Mouse (Mus musculus): ENCODE measurements around the gene Tbc1d20. TPM values are rescaled to one million over a fixed set of nuclear protein-coding genes. Genes with fewer than 3 reads are reported as not detected.

The Tbc1d20 gene
- polyA plus RNA-seq, 1 experiment from 2014 or later, result 38.8 TPM

DNA sequence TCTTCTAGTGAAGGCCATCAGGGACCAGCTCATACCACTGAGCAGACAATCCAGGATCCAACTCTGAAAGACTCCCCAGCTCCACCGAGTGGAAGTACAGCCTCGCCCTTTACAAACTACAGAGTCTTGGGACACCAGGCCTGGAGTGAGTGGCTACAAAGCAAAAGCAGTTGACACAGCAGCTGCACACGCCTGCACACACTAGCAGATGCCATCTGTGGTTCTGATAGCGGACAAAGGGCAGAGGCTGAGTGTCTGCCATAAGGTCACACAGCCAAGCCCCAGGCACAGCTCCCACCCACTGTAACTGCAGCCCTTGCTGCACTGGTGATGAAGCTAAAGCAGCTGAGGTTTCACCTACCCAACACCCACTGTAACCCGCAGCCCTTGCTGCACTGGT, 27.9 kb downstream of the Tbc1d20 start:
- no peak for ATAC-seq
- no peak for DNase-seq (ENCODE audit: low spot score)
- Histone ChIP-seq H3K27ac (ENCODE audit: low read length) (no peak overlapping the region), H3K9me3 (ENCODE audit: low read length) (no peaks in the 10 kb centered on the region), H3K4me3 (ENCODE audit: low read depth, low read length) (no peak overlapping the region), H3K36me3 (ENCODE audit: insufficient read depth, low read length) (peaks cover 47% of the 10 kb centered on the region), H3K9ac (replicated peaks; ENCODE audit: low read depth) (no peak overlapping the region), H3K4me1 (ENCODE audit: insufficient read depth, low read depth, low read length) (no peaks in the 10 kb centered on the region), H3K27me3 (replicated peaks; ENCODE audit: insufficient read depth, low read length) (no peaks in the 10 kb centered on the region), H3K4me2 (replicated peaks; ENCODE audit: low read depth, low read length) (no peak overlapping the region)
- WGBS, result 91% methylated on average over 5 of the region's 5 CpGs
- TF ChIP-seq EP300 (IDR thresholded peaks at IDR 0.05), result no peak
- no peak for TF ChIP-seq CTCF (IDR thresholded peaks at IDR 0.05)

DNA sequence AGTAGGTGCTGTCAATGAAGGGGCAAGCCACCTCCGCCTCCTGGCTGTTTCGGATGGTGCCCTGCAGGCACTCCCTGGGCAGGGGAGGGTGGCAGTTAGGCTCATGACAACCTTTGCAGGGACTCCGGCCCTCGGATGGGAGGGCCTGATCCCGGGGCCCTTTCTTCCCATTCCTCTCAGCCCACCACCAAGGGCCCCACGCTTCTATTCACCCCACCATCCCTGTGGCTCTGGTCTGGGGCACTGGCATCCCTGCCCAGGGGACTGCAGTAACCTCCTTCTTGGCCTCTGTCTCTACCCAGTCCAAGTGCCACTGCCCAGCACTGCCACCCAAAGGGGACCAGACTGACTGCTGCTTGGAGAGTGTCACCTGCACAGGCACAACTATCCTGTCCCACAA, 28.6 kb downstream of the Tbc1d20 start:
- no peak for DNase-seq (ENCODE audit: low spot score)
- H3K4me1 ChIP-seq (ENCODE audit: insufficient read depth, low read depth, low read length), result no peaks in the 10 kb centered on the region
- H3K9ac ChIP-seq (replicated peaks; ENCODE audit: low read depth), result no peak overlapping the region
- no peak overlapping the region for H3K4me2 ChIP-seq (replicated peaks; ENCODE audit: low read depth, low read length)
- H3K4me3 ChIP-seq (ENCODE audit: low read depth, low read length), result no peak overlapping the region
- H3K27me3 ChIP-seq (replicated peaks; ENCODE audit: insufficient read depth, low read length), result no peaks in the 10 kb centered on the region
- peaks cover 46% of the 10 kb centered on the region for H3K36me3 ChIP-seq (ENCODE audit: insufficient read depth, low read length)
- H3K9me3 ChIP-seq (ENCODE audit: low read length), result no peaks in the 10 kb centered on the region
- no peak overlapping the region for H3K27ac ChIP-seq (ENCODE audit: low read length)
- no peak for TF ChIP-seq EP300 (IDR thresholded peaks at IDR 0.05)
- no peak for TF ChIP-seq CTCF (IDR thresholded peaks at IDR 0.05)
- 98% methylated on average over 6 of the region's 6 CpGs for WGBS
- ATAC-seq, result no peak

DNA sequence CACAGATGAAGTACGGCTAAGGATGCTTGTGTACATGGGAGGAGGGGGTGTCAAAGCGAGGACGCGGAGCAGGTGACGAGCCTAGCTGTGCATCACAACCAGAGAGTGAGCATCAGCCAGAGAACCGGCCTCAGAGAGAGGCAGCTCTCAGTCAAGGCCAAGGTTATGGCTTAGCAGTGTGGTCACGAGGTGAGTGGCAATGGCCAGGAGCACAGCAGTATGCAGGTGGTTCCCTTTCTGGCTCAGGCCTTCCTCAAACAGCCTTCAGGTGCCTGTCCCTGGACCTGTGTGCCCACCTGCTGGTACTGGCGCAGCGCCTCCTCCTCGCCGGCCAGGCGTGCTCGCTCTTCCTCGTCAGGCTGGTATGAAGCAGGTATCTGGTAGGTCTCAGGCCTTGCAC, 30.3 kb downstream of the Tbc1d20 start:
- Histone ChIP-seq H3K4me3 (ENCODE audit: low read depth, low read length) (no peak overlapping the region), H3K4me1 (ENCODE audit: insufficient read depth, low read depth, low read length) (no peaks in the 10 kb centered on the region), H3K9ac (replicated peaks; ENCODE audit: low read depth) (no peak overlapping the region), H3K27me3 (replicated peaks; ENCODE audit: insufficient read depth, low read length) (no peaks in the 10 kb centered on the region), H3K9me3 (ENCODE audit: low read length) (no peaks in the 10 kb centered on the region), H3K4me2 (replicated peaks; ENCODE audit: low read depth, low read length) (no peak overlapping the region), H3K36me3 (ENCODE audit: insufficient read depth, low read length) (peaks cover 37% of the 10 kb centered on the region), H3K27ac (ENCODE audit: low read length) (no peak overlapping the region)
- WGBS, result 95% methylated on average over 14 of the region's 14 CpGs
- no peak for TF ChIP-seq CTCF (IDR thresholded peaks at IDR 0.05)
- TF ChIP-seq EP300 (IDR thresholded peaks at IDR 0.05), result no peak
- no peak for ATAC-seq
- DNase-seq (ENCODE audit: low spot score), result no peak

DNA sequence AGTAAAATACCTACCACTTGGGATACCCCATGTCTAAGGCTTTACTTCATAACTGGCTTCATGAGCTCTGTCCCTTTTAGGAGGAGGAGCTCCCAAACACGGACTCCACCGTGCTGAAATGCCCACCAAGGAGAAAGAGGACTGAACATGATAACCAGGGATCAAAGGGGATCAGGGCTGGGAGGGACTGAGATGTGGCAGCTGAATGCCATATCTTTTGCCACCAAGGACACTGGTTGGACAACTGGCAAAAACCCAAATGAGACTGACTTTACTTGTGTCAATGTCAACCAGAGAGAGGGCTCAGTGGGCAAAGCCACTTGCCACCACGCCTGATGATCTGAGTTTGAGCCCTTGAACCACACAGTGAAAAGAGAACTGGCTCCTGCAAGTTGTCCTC, 31.2 kb downstream of the Tbc1d20 start:
- H3K4me1 ChIP-seq (ENCODE audit: insufficient read depth, low read depth, low read length), result no peaks in the 10 kb centered on the region
- ATAC-seq (no peak), DNase-seq (ENCODE audit: low spot score) (no peak)
- TF ChIP-seq EP300 (IDR thresholded peaks at IDR 0.05), result no peak
- TF ChIP-seq CTCF (IDR thresholded peaks at IDR 0.05), result no peak
- no peaks in the 10 kb centered on the region for H3K27me3 ChIP-seq (replicated peaks; ENCODE audit: insufficient read depth, low read length)
- H3K27ac ChIP-seq (ENCODE audit: low read length), result no peak overlapping the region
- H3K4me3 ChIP-seq (ENCODE audit: low read depth, low read length), result no peak overlapping the region
- H3K9ac ChIP-seq (replicated peaks; ENCODE audit: low read depth), result no peak overlapping the region
- no peaks in the 10 kb centered on the region for H3K9me3 ChIP-seq (ENCODE audit: low read length)
- H3K36me3 ChIP-seq (ENCODE audit: insufficient read depth, low read length), result peaks cover 34% of the 10 kb centered on the region
- no peak overlapping the region for H3K4me2 ChIP-seq (replicated peaks; ENCODE audit: low read depth, low read length)
- WGBS, result 81% methylated on average over 3 of the region's 3 CpGs

DNA sequence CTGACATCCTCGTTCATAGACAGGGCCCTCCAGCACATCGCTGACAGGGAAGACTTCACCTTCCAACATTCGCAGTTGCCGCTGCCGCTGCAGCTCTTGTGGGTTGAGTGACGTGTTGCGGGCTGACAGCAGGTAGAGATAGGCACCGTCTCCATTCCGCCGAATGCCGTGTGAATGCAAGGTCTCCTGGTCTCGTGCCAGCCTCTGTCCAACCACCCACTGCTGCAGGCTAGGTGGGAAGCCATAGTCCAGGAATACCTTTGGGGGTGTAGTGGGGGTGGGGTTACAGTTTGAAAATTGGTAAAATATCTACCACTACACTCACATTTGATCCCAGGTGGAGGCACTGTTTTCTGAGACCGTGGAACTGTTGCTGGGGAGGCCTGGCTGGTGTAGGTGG, 32.5 kb downstream of the Tbc1d20 start:
- no peak overlapping the region for H3K9ac ChIP-seq (replicated peaks; ENCODE audit: low read depth)
- H3K36me3 ChIP-seq (ENCODE audit: insufficient read depth, low read length), result peaks cover 31% of the 10 kb centered on the region
- 92% methylated on average over 13 of the region's 13 CpGs for WGBS
- TF ChIP-seq EP300 (IDR thresholded peaks at IDR 0.05), result no peak
- TF ChIP-seq CTCF (IDR thresholded peaks at IDR 0.05), result no peak
- DNase-seq (ENCODE audit: low spot score) (no peak), ATAC-seq (no peak)
- no peaks in the 10 kb centered on the region for H3K9me3 ChIP-seq (ENCODE audit: low read length)
- peaks cover 7% of the 10 kb centered on the region; the same call in 1 of the 2 replicates for H3K4me1 ChIP-seq (ENCODE audit: insufficient read depth, low read depth, low read length)
- H3K4me2 ChIP-seq (replicated peaks; ENCODE audit: low read depth, low read length), result no peak overlapping the region
- H3K27ac ChIP-seq (ENCODE audit: low read length), result no peak overlapping the region
- no peak overlapping the region for H3K4me3 ChIP-seq (ENCODE audit: low read depth, low read length)
- no peaks in the 10 kb centered on the region for H3K27me3 ChIP-seq (replicated peaks; ENCODE audit: insufficient read depth, low read length)

DNA sequence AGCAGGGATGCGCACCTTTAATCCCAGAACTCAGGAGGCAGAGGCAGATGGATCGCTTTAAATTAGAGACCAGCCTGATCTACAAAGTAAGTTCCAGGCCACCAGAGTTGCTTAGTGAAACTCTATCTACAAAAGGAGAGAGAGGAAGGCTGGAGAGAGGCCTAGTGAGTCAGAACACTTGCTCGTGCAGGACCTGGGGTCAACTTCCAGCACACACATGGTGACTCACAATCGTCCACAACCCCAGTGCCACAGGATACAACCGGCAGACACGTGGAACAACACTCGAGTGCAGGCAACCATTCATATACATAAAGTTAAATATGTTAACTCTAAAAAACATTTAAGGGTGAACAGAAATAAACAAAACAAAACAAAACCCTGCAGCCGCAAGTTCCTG, 33.0 kb downstream of the Tbc1d20 start:
- peaks cover 11% of the 10 kb centered on the region; the same call in 1 of the 2 replicates for H3K4me1 ChIP-seq (ENCODE audit: insufficient read depth, low read depth, low read length)
- 86% methylated on average over 8 of the region's 8 CpGs for WGBS
- DNase-seq (ENCODE audit: low spot score) (no peak), ATAC-seq (no peak)
- no peaks in the 10 kb centered on the region for H3K27me3 ChIP-seq (replicated peaks; ENCODE audit: insufficient read depth, low read length)
- H3K4me2 ChIP-seq (replicated peaks; ENCODE audit: low read depth, low read length), result no peak overlapping the region
- no peak overlapping the region for H3K9ac ChIP-seq (replicated peaks; ENCODE audit: low read depth)
- TF ChIP-seq CTCF (IDR thresholded peaks at IDR 0.05) (no peak), EP300 (IDR thresholded peaks at IDR 0.05) (no peak)
- H3K4me3 ChIP-seq (ENCODE audit: low read depth, low read length), result no peak overlapping the region
- no peaks in the 10 kb centered on the region for H3K9me3 ChIP-seq (ENCODE audit: low read length)
- H3K27ac ChIP-seq (ENCODE audit: low read length), result no peak overlapping the region
- peaks cover 31% of the 10 kb centered on the region for H3K36me3 ChIP-seq (ENCODE audit: insufficient read depth, low read length)

DNA sequence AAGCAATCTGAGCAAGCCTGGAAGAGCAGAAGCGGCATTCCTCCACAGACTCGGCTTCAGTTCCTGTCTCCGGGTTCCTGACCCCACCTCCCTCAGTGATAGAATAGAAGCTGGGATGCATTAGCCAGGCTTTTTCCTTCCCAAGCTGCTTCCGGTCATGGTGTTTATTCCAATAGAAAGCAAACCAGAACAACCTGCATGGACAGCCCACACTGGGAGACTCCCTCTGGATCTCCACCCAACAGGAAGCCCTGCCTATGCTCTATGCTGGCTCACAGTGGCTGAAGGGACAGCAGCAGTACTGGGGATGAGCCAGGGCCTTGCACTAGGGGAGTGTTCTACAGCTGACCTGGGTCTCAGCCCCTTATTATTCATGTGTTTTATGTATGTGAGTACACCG, 34.4 kb downstream of the Tbc1d20 start:
- Histone ChIP-seq H3K27me3 (replicated peaks; ENCODE audit: insufficient read depth, low read length) (no peaks in the 10 kb centered on the region), H3K4me2 (replicated peaks; ENCODE audit: low read depth, low read length) (no peak overlapping the region), H3K36me3 (ENCODE audit: insufficient read depth, low read length) (peaks cover 22% of the 10 kb centered on the region), H3K27ac (ENCODE audit: low read length) (no peak overlapping the region), H3K4me1 (ENCODE audit: insufficient read depth, low read depth, low read length) (peaks cover 11% of the 10 kb centered on the region; the same call in 1 of the 2 replicates), H3K9me3 (ENCODE audit: low read length) (no peaks in the 10 kb centered on the region), H3K4me3 (ENCODE audit: low read depth, low read length) (no peak overlapping the region), H3K9ac (replicated peaks; ENCODE audit: low read depth) (no peak overlapping the region)
- WGBS, result 51% methylated on average over 5 of the region's 5 CpGs
- DNase-seq (ENCODE audit: low spot score), result peak; percentile 61
- TF ChIP-seq CTCF (IDR thresholded peaks at IDR 0.05) (peak; percentile 38), EP300 (IDR thresholded peaks at IDR 0.05) (peak; percentile 78)
- peak; percentile 34 for ATAC-seq

Data from lung, postnatal 0 days (tissue).